Mouse (Mus musculus) urinary bladder, postnatal 10 days (tissue): ENCODE data around the gene Mroh7.

Experiments used
- DNase-seq: peaks from one replicate; pipeline ENCODE4 v3.0.0; 2022; ENCODE audit warnings: low spot score

Mroh7 gene

GRCm38 (mm10) chr4:106693841-106694430 lies 36.8 kb downstream of the Mroh7 start:
- no peak for DNase-seq

- DNase-seq: no peak
Observed at GRCm38 (mm10) chr4:106688636-106689296, 42.0 kb downstream of the Mroh7 start.

GRCm38 (mm10) chr4:106680955-106681354 lies 49.8 kb downstream of the Mroh7 start:
- DNase-seq: no peak

GRCm38 (mm10) chr4:106679152-106679551 lies 51.6 kb downstream of the Mroh7 start:
- no peak for DNase-seq

GRCm38 (mm10) chr4:106678442-106679118 lies 52.1 kb downstream of the Mroh7 start, which contains the start of gene Ttc4:
Gene Ttc4 (minus strand): TSS chr4:106678944.
- DNase-seq: peak; percentile 63

- DNase-seq: no peak
Observed at GRCm38 (mm10) chr4:106676749-106677148, 54.0 kb downstream of the Mroh7 start.

GRCm38 (mm10) chr4:106666546-106666945 lies 64.2 kb downstream of the Mroh7 start:
- DNase-seq: no peak

GRCm38 (mm10) chr4:106665673-106666072 lies 65.1 kb downstream of the Mroh7 start:
- DNase-seq: no peak

- no peak for DNase-seq
Observed at GRCm38 (mm10) chr4:106665269-106665668, 65.5 kb downstream of the Mroh7 start.

- DNase-seq: no peak
Observed at GRCm38 (mm10) chr4:106664697-106665096, 66.0 kb downstream of the Mroh7 start.

GRCm38 (mm10) chr4:106663956-106664470 lies 66.7 kb downstream of the Mroh7 start:
- DNase-seq: no peak

- DNase-seq: no peak
Observed at GRCm38 (mm10) chr4:106655681-106656080, 75.0 kb downstream of the Mroh7 start.

- no peak for DNase-seq
Observed at GRCm38 (mm10) chr4:106653051-106653450, 77.7 kb downstream of the Mroh7 start.

GRCm38 (mm10) chr4:106652546-106652945 lies 78.2 kb downstream of the Mroh7 start:
- DNase-seq: no peak

GRCm38 (mm10) chr4:106650833-106651527 lies 79.7 kb downstream of the Mroh7 start, which contains the start of gene Pars2:
Gene Pars2 (plus strand): TSS chr4:106651069.
- DNase-seq: peak; percentile 92

GRCm38 (mm10) chr4:106647137-106647536 lies 83.6 kb downstream of the Mroh7 start:
- no peak for DNase-seq

- no peak for DNase-seq
Observed at GRCm38 (mm10) chr4:106645797-106646196, 84.9 kb downstream of the Mroh7 start.

GRCm38 (mm10) chr4:106644218-106644610 lies 86.5 kb downstream of the Mroh7 start:
- DNase-seq: no peak

GRCm38 (mm10) chr4:106643483-106644217 lies 87.1 kb downstream of the Mroh7 start:
- no peak for DNase-seq

- DNase-seq: no peak
Observed at GRCm38 (mm10) chr4:106634086-106634479, 96.6 kb downstream of the Mroh7 start.

GRCm38 (mm10) chr4:106633281-106634085 lies 97.2 kb downstream of the Mroh7 start:
- DNase-seq: no peak
